Comparison of ENCODE assay signal across 27 mouse cellular contexts in genomic region chr6:54528666-54529065, GRCm38 (mm10). TPM values are rescaled to one million over a fixed set of nuclear protein-coding genes. Genes with fewer than 3 reads are reported as not detected.
DNase-seq lines count a peak whose midpoint lies in the region; ATAC-seq and TF ChIP-seq lines count a peak whose summit lies in the region.
"Had no signal": no experiment of that assay in that cellular context is flagged by ENCODE, and none has a peak within 500 bp of the region (broad histone marks: within the 10 kb centered on the region; RNA-seq: fewer than 3 reads in every experiment).

No protein-coding gene starts in this region.

- peaks cover 0 to 10% of the 10 kb centered on the region in 2 experiments; a peak in 2 of 4 replicates for H3K36me3 ChIP-seq in MEL (ENCODE audit: control insufficient read depth in 1 of 2, insufficient read depth in 2 of 2, low read length in 2 of 2)
- no peaks in the 10 kb centered on the region for H3K36me3 ChIP-seq in liver, embryonic 14.5 days (replicated peaks; ENCODE audit: control insufficient read depth, insufficient read depth, low read depth)
- H3K36me3 ChIP-seq in kidney, adult 2 months (ENCODE audit: control insufficient read depth, insufficient read depth, low read length): no peaks in the 10 kb centered on the region

- H3K4me1 ChIP-seq in MEL (ENCODE audit: control insufficient read depth in 1 of 2, insufficient read depth in 2 of 2, low read length in 2 of 2): peaks cover 0 to 13% of the 10 kb centered on the region in 2 experiments; a peak in 3 of 4 replicates
- H3K4me1 ChIP-seq in liver, embryonic 14.5 days (replicated peaks; ENCODE audit: control insufficient read depth in 2 of 2, insufficient read depth in 2 of 2, low read length in 1 of 2): peaks cover 0 to 12% of the 10 kb centered on the region in 2 experiments; a peak in 2 of 4 replicates
- no peaks in the 10 kb centered on the region for H3K4me1 ChIP-seq in kidney, adult 2 months (ENCODE audit: control insufficient read depth, insufficient read depth, low read length)

- TF ChIP-seq EP300 in MEL (IDR thresholded peaks at IDR 0.05; ENCODE audit: low read depth in 1 of 2, low read length in 2 of 2): peak; percentile 87 to 94
- peak; percentile 69 for TF ChIP-seq EP300 in liver, embryonic 14.5 days (IDR thresholded peaks at IDR 0.05; ENCODE audit: low read depth)

- ATAC-seq in liver, embryonic 14.5 days (ENCODE audit: insufficient read depth): peak; percentile 75
- peak; percentile 93 for ATAC-seq in megakaryocyte-erythroid progenitor cell, adult 5-6 weeks (replicated peaks; ENCODE audit: low FRiP score, low TSS enrichment, poor library complexity, severe bottlenecking)
- ATAC-seq: forebrain, embryonic 13.5 days; inflammation-experienced regulatory T-cells, adult 6 months; midbrain, embryonic 16.5 days had no signal

- peak; percentile 84 for DNase-seq in MEL (ENCODE audit: low read depth, low spot score)
- DNase-seq in c-Kit-positive CD71-positive TER-119-negative erythroid progenitor cells, embryonic 14.5 days (ENCODE audit: low read depth): peak; percentile 48
- peak; percentile 9 to 31 (median 26) for DNase-seq in liver, embryonic 14.5 days (ENCODE audit: low read depth in 3 of 3, low spot score in 3 of 3)
- DNase-seq in kidney, postnatal 36 days: no peak
- no peak for DNase-seq in left cerebral cortex, adult 18-20 months (ENCODE audit: low spot score in 2 of 2)
- DNase-seq in kidney, adult 2 months: no peak
- DNase-seq: adrenal gland, postnatal 14 days; B cell, adult 2 months; cerebellum, adult 2 months; cerebellum, postnatal 25 days; gastrocnemius, postnatal 14 days; heart, postnatal 14 days; kidney, adult 11 months; kidney, postnatal 4 days; lung, postnatal 4 days; thymus, adult 2 months; thymus, postnatal 36 days had no signal

- no peak overlapping the region for H3K9ac ChIP-seq in MEL (ENCODE audit: control insufficient read depth, low read depth, low read length, poor library complexity, severe bottlenecking)
- H3K9ac ChIP-seq in liver, embryonic 14.5 days (replicated peaks): no peak overlapping the region
- H3K9ac ChIP-seq: forebrain, embryonic 13.5 days; hindbrain, embryonic 15.5 days; neural tube, embryonic 13.5 days had no signal

- no peaks in the 10 kb centered on the region; a peak in 1 of 4 replicates for H3K27me3 ChIP-seq in MEL (ENCODE audit: control insufficient read depth in 1 of 2, insufficient read depth in 2 of 2, low read length in 2 of 2)
- H3K27me3 ChIP-seq in liver, embryonic 14.5 days (ENCODE audit: control insufficient read depth, insufficient read depth, low read length): no peaks in the 10 kb centered on the region
- no peaks in the 10 kb centered on the region for H3K27me3 ChIP-seq in kidney, adult 2 months (replicated peaks; ENCODE audit: control insufficient read depth, insufficient read depth, low read length)
- H3K27me3 ChIP-seq: forebrain, embryonic 13.5 days; hindbrain, embryonic 15.5 days; neural tube, embryonic 13.5 days had no signal

- no peaks in the 10 kb centered on the region for H3K9me3 ChIP-seq in MEL (replicated peaks; ENCODE audit: insufficient read depth, low read length)
- no peaks in the 10 kb centered on the region for H3K9me3 ChIP-seq in liver, embryonic 14.5 days (ENCODE audit: control insufficient read depth, low read length)
- H3K9me3 ChIP-seq: forebrain, embryonic 13.5 days; hindbrain, embryonic 10.5 days; hindbrain, embryonic 15.5 days; neural tube, embryonic 13.5 days had no signal

- 9% methylated on average over 8 of the region's 8 CpGs for WGBS in liver, embryonic 14.5 days (ENCODE audit: insufficient replicate concordance)
- WGBS in kidney, adult 2 months: 83% methylated on average over 8 of the region's 8 CpGs

- H3K4me3 ChIP-seq in MEL (ENCODE audit: control insufficient read depth in 1 of 2, insufficient read depth in 1 of 2, low read depth in 2 of 2, low read length in 2 of 2): peak overlapping the region; percentile 15 to 31; a peak in 2 of 4 replicates
- H3K4me3 ChIP-seq in liver, embryonic 14.5 days (ENCODE audit: insufficient read depth in 1 of 2, low read depth in 2 of 2, low read length in 2 of 2): no peak overlapping the region
- no peak overlapping the region for H3K4me3 ChIP-seq in kidney, adult 2 months (ENCODE audit: insufficient read depth, low read depth, low read length)
- H3K4me3 ChIP-seq: forebrain, embryonic 13.5 days; hindbrain, embryonic 10.5 days; hindbrain, embryonic 15.5 days; neural tube, embryonic 13.5 days had no signal

- TF ChIP-seq RAD21 in MEL (IDR thresholded peaks at IDR 0.05; ENCODE audit: low read depth, low read length): no peak

- H3K79me2 ChIP-seq in MEL (ENCODE audit: control insufficient read depth, insufficient read depth, low read length, poor library complexity): no peaks in the 10 kb centered on the region

- TF ChIP-seq POLR2A in MEL (IDR thresholded peaks at IDR 0.05; ENCODE audit: control insufficient read depth in 1 of 2, insufficient read depth in 1 of 2, low read depth in 1 of 2, low read length in 2 of 2, poor library complexity in 1 of 2): no peak
- no peak for TF ChIP-seq POLR2A in kidney, adult 2 months (IDR thresholded peaks at IDR 0.05; ENCODE audit: low read depth, low read length)

- TF ChIP-seq CTCF in MEL (IDR thresholded peaks at IDR 0.05 in 2 of 3, conservative IDR thresholded peaks at IDR 0.05 in 1 of 3; ENCODE audit: control insufficient read depth in 1 of 3, insufficient read depth in 1 of 3, low read depth in 2 of 3, low read length in 3 of 3, poor library complexity in 1 of 3, severe bottlenecking in 1 of 3): no peak
- no peak for TF ChIP-seq CTCF in liver, embryonic 14.5 days (IDR thresholded peaks at IDR 0.05; ENCODE audit: low read depth)
- TF ChIP-seq CTCF in kidney, adult 2 months (conservative IDR thresholded peaks at IDR 0.05; ENCODE audit: insufficient read depth, insufficient read length, low read depth, low read length): no peak

- no peak overlapping the region for H3K27ac ChIP-seq in MEL (ENCODE audit: control insufficient read depth, low read depth, low read length)
- H3K27ac ChIP-seq in liver, embryonic 14.5 days: no peak overlapping the region
- no peak overlapping the region for H3K27ac ChIP-seq in kidney, adult 2 months (ENCODE audit: insufficient read depth, low read depth, low read length)
- H3K27ac ChIP-seq: forebrain, embryonic 13.5 days; hindbrain, embryonic 10.5 days; hindbrain, embryonic 15.5 days; neural tube, embryonic 13.5 days had no signal

- no peak overlapping the region for H3K4me2 ChIP-seq in liver, embryonic 14.5 days (ENCODE audit: low read depth)
- H3K4me2 ChIP-seq: forebrain, embryonic 13.5 days; hindbrain, embryonic 15.5 days; midbrain, embryonic 11.5 days; neural tube, embryonic 13.5 days had no signal

TF ChIP-seq in MEL, 35 proteins besides CTCF, POLR2A, EP300 and RAD21:
- TF ChIP-seq CHD2 (IDR thresholded peaks at IDR 0.05; ENCODE audit: low read length) (no peak), USF2 (IDR thresholded peaks at IDR 0.05; ENCODE audit: borderline replicate concordance in 1 of 2, insufficient read depth in 1 of 2, low read depth in 1 of 2, low read length in 2 of 2) (no peak), TBP (IDR thresholded peaks at IDR 0.05; ENCODE audit: low read depth, low read length) (0 out of 2 replicates have a peak, but pooled peaks have one; percentile 22), GATA1 (IDR thresholded peaks at IDR 0.05; ENCODE audit: low read depth, low read length) (peak; percentile 93), TCF12 (IDR thresholded peaks at IDR 0.05; ENCODE audit: low read depth, low read length) (peak; percentile 85), MAX (IDR thresholded peaks at IDR 0.05; ENCODE audit: low read length) (no peak), UBTF (IDR thresholded peaks at IDR 0.05; ENCODE audit: borderline replicate concordance, insufficient read depth, low read depth, low read length) (no peak), SIN3A (IDR thresholded peaks at IDR 0.05; ENCODE audit: low read length) (peak; percentile 12; the same call in 1 of the 2 replicates), ETS1 (IDR thresholded peaks at IDR 0.05; ENCODE audit: low read depth, low read length) (peak; percentile 69), POLR2AphosphoS5 (IDR thresholded peaks at IDR 0.05; ENCODE audit: borderline replicate concordance, low read depth, low read length) (no peak), TAL1 (IDR thresholded peaks at IDR 0.05; ENCODE audit: low read length) (peak; percentile 79), ZNF384 (IDR thresholded peaks at IDR 0.05; ENCODE audit: low read depth, low read length) (no peak), SMC3 (IDR thresholded peaks at IDR 0.05; ENCODE audit: low read depth, low read length) (no peak), NELFE (IDR thresholded peaks at IDR 0.05; ENCODE audit: low read depth, low read length) (no peak), MAFK (IDR thresholded peaks at IDR 0.05; ENCODE audit: borderline replicate concordance, low read depth, low read length) (0 out of 2 replicates have a peak, but pooled peaks have one; percentile 4), RCOR1 (IDR thresholded peaks at IDR 0.05; ENCODE audit: low read depth, low read length) (peak; percentile 76), MYC (IDR thresholded peaks at IDR 0.05; ENCODE audit: low read depth, low read length) (no peak), ZMIZ1 (IDR thresholded peaks at IDR 0.05; ENCODE audit: low read depth, low read length) (no peak), MXI1 (IDR thresholded peaks at IDR 0.05; ENCODE audit: low read depth, low read length) (no peak), CHD1 (IDR thresholded peaks at IDR 0.05; ENCODE audit: low read depth, low read length) (no peak)

RNA-seq across cellular contexts. Expression of gene Scrn1, which starts 37.6 kb away (rescaled TPM):
- total RNA-seq in MEL (2012; rRNA removed): not detected in 2 replicates
- not detected for polyA plus RNA-seq in MEL (2012; ENCODE audit: insufficient read depth in 1 of 2, insufficient read length in 2 of 2, low read depth in 1 of 2, low replicate concordance in 2 of 2, missing spikeins in 1 of 2)
- polyA plus RNA-seq in liver, embryonic 14.5 days (2012; rRNA removed): 0.10 and 0.13 TPM in 2 replicates
- 0.08 and 0.24 TPM in 2 replicates for polyA plus RNA-seq in liver, embryonic 14.5 days (2014; fragmentation: Nextera tagmentation; extraction: Ambion mirVana)
- not detected in 2 replicates for total RNA-seq in megakaryocyte-erythroid progenitor cell, adult 5-6 weeks (2014; fragmentation: Nextera tagmentation)
- not detected in 2 replicates for total RNA-seq in megakaryocyte-erythroid progenitor cell, adult 5-6 weeks (2017)
- 100 to 1,000 TPM; 148 TPM for total RNA-seq in left cerebral cortex, adult 18-20 months (2021)
- polyA plus RNA-seq in kidney, adult 2 months (2012; rRNA removed): 2.3 and 2.6 TPM in 2 replicates
- total RNA-seq: granulocyte monocyte progenitor cell, adult 5-6 weeks had no signal
- polyA plus RNA-seq: liver, adult 2 months had no signal

Comparison
In these comparisons a context has a peak if more than half of its experiments do, and no peak if none do; other contexts are left out.
1. DNase-seq: peak in MEL (single experiment), c-Kit-positive CD71-positive TER-119-negative erythroid progenitor cells, embryonic 14.5 days (single experiment) and liver, embryonic 14.5 days (3 of 3); none in kidney, postnatal 36 days (0 of 2), left cerebral cortex, adult 18-20 months (0 of 2) and kidney, adult 2 months (single experiment).
2. H3K4me3 ChIP-seq: peak in MEL (2 of 2); none in liver, embryonic 14.5 days (0 of 2) and kidney, adult 2 months (single experiment).
3. RNA of gene Scrn1, which starts 37.6 kb away (total RNA-seq): 148 TPM in left cerebral cortex, adult 18-20 months; not detected in MEL and not detected in megakaryocyte-erythroid progenitor cell, adult 5-6 weeks; every median in the first group is over 100 times any median in the second.